Mouse (Mus musculus) forebrain, embryonic 10.5 days (tissue): ENCODE results near the gene 4932438H23Rik. TPM values are rescaled to one million over a fixed set of nuclear protein-coding genes. Genes with fewer than 3 reads are reported as not detected.

Source experiments
- DNase-seq: peaks from one replicate; pipeline ENCODE4 v3.0.0-alpha.2; 2017; ENCODE audit warnings: low spot score; ENCODE audit errors: extremely low spot score
- H3K27ac ChIP-seq: fragments of 300-500 bp; sonication (generic); 2 replicates; pipeline ENCODE4 v1.5.1; 2016; ENCODE audit warnings: mild to moderate bottlenecking
- H3K27me3 ChIP-seq: fragments of 300-500 bp; sonication (generic); 2 replicates; pipeline ENCODE4 v1.6.1; 2016; ENCODE audit warnings: mild to moderate bottlenecking; ENCODE audit not compliant: poor library complexity, severe bottlenecking
- H3K36me3 ChIP-seq: fragments of 300-500 bp; sonication (generic); replicated peaks from 2 replicates; pipeline ENCODE4 v1.6.1; 2016; ENCODE audit warnings: mild to moderate bottlenecking, moderate library complexity
- H3K4me1 ChIP-seq: fragments of 300-500 bp; sonication (generic); 2 replicates; pipeline ENCODE4 v1.6.1; 2016
- H3K4me3 ChIP-seq: fragments of 300-500 bp; sonication (generic); 2 replicates; pipeline ENCODE4 v1.5.1; 2016; ENCODE audit warnings: mild to moderate bottlenecking, moderate library complexity
- H3K9me3 ChIP-seq: fragments of 300-500 bp; sonication (generic); 2 replicates; pipeline ENCODE4 v1.6.1; 2016; ENCODE audit warnings: mild to moderate bottlenecking, moderate library complexity
- WGBS: fragments of 180-500 bp; shearing (Covaris S2); methylation state at CpG from one replicate; pipeline ENCODE4 v1.1.7; 2016; 5-methylcytosine and 5-hydroxymethylcytosine counted together
- polyA plus RNA-seq: library from polyadenylated mRNA; unstranded; fragments of >200 nt; fragmentation: Nextera tagmentation; extraction: Ambion mirVana; gene quantifications from 2 replicates; pipeline ENCODE4 v1.2.1, GENCODE M21; 2016

Gene 4932438H23Rik
- polyA plus RNA-seq, 1 experiment from 2014 or later: 0.10 TPM

DNA sequence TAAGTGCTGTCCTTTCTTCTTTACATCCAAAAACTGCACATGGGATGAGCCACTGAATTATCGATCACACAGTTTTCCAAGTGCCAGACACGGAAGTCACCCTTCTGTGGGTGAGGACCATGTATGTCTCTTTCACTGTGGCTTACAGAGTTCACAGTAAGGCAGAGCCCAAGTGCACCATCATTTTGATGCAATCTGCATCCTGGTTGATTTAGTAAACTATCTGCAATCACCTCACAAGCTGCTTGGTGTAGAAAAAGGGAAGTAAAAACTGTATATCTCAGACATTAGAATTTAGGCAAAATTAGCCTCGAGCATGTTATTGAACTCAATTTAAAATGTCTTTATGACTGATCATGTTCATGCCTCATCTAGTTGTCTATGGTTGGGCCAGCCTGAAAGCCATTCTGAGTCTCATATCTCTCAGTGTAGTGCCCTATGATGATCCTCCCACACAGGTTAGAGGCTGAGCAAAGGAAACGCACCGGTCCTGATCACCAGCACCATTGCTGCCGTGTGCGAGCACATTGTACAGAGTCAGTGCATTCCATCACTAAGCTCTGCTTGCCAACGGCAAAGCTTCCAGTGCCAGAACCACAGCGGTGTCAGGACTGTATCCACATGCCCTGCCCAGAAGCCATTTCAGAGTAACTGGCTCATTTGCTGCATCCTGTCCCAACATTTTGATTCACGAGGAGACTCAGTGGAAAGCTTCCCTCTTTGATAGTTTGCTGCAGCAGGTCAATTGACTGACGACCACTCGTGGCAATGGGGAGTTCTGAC lies 30.1 kb downstream of the 4932438H23Rik start:
- no peaks in the 10 kb centered on the region for H3K9me3 ChIP-seq
- H3K4me1 ChIP-seq: peaks cover 13% of the 10 kb centered on the region
- 0 out of 2 replicates have a peak, but pooled peaks cover 4% of the 10 kb centered on the region for H3K27me3 ChIP-seq
- no peak overlapping the region for H3K27ac ChIP-seq
- H3K36me3 ChIP-seq: no peaks in the 10 kb centered on the region
- no peak overlapping the region for H3K4me3 ChIP-seq
- no peak for DNase-seq
- 92% methylated on average over 12 of the region's 12 CpGs for WGBS

DNA sequence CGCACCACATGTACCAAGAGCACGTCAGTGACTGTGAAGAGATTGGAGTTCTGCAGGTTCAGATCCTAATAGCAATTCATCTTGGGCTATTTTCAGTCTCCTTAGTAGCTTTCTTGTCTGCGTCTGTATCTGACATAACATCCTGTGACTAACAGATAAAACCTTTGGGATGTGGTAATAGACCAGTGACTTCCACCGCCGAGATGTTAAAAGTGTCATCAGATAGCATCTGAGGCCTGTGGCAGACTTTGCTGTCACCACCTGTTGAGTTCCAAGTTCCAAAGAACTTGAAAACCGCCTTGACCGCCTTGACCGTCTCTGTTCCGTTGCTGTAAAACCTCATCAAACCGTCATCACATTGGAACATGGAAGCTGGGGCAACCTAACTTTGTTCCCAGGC lies 31.1 kb downstream of the 4932438H23Rik start:
- no peaks in the 10 kb centered on the region for H3K9me3 ChIP-seq
- H3K27me3 ChIP-seq: peaks cover 4% of the 10 kb centered on the region; the same call in 1 of the 2 replicates
- H3K36me3 ChIP-seq: no peaks in the 10 kb centered on the region
- WGBS: 92% methylated on average over 10 of the region's 10 CpGs
- no peak overlapping the region for H3K27ac ChIP-seq
- H3K4me1 ChIP-seq: peaks cover 5% of the 10 kb centered on the region
- no peak overlapping the region for H3K4me3 ChIP-seq
- no peak for DNase-seq

DNA sequence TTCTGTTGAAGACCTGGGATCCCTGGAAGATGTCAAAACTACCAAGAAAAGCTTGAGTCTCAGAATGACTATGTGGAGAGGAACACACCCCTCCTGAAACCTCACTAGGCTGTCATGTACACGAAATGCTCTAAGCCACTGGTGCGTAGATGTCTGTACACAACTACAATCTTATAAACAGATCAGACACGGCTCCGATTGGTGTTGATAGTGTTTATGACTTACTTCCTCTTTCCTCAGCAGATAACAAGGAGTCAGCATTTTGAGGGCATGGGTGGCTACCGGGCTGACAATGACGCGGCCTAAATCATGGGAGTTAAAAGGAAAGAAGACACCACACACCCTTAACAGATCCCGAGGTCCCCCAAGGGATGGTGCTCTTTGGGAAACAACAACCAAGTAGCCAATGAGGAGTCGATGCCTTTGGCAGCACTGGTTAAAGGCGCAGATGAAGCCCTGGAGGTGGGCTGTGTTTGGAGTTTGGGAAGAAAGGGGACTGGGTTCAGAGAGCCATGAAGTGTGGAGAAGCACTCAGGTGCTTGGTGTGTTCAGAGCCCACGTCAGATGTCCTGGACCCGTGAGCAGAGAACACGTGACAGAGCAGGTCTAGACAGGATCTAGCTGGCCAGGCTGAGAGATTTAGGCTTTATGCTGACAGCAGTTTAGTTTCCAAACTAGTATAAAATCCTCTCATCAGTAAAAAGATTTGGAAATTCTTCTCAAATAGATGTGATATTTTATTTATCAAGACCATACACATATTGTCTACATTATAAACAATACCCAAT lies 33.2 kb downstream of the 4932438H23Rik start:
- Histone ChIP-seq H3K4me3 (no peak overlapping the region), H3K36me3 (no peaks in the 10 kb centered on the region), H3K9me3 (no peaks in the 10 kb centered on the region), H3K4me1 (no peaks in the 10 kb centered on the region), H3K27me3 (peaks cover 5% of the 10 kb centered on the region), H3K27ac (no peak overlapping the region)
- WGBS: 85% methylated on average over 13 of the region's 13 CpGs
- DNase-seq: no peak

DNA sequence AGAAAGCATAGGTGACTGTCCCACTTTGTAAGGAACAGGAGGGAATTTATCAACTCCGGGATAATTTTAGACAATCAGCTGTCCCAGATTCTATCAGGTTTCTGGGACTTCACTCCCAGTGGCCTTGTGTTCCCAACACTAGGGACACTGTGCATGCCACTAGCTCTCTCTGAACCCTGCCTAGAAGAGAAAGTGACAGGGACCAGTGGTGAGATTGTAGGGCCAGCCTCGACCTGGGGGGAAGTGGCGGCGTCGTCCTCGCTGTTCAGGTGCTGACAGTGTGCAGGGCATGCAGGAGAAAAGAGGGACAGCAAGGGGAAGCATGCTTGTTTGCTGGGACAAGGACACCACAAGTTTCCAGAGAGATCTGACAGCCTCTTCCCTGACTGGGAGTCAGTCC lies 37.2 kb downstream of the 4932438H23Rik start:
- Histone ChIP-seq H3K27ac (no peak overlapping the region), H3K36me3 (no peaks in the 10 kb centered on the region), H3K4me3 (no peak overlapping the region), H3K9me3 (no peaks in the 10 kb centered on the region), H3K27me3 (peaks cover 12% of the 10 kb centered on the region), H3K4me1 (peaks cover 10% of the 10 kb centered on the region)
- 81% methylated on average over 6 of the region's 6 CpGs for WGBS
- no peak for DNase-seq

DNA sequence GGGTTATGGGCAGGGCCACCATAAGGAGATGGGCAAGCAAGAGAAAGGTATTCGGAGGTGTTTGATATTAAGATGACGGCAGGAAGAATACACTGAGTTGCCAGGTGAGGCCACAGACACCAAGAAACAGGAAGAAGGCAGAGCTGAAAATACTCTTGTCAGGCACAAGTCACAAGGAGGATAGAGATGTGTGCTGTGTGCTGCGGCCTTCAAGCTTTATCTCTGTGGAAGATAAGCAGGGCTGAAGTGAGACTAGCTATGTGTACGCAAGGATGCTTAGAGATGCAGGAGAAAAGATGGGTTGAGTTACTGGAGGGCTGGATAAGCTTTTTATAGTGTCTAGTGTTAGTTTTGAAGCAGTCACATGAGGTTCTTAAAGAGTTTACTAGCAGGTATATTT lies 37.7 kb downstream of the 4932438H23Rik start:
- WGBS: 84% methylated on average over 4 of the region's 4 CpGs

DNA sequence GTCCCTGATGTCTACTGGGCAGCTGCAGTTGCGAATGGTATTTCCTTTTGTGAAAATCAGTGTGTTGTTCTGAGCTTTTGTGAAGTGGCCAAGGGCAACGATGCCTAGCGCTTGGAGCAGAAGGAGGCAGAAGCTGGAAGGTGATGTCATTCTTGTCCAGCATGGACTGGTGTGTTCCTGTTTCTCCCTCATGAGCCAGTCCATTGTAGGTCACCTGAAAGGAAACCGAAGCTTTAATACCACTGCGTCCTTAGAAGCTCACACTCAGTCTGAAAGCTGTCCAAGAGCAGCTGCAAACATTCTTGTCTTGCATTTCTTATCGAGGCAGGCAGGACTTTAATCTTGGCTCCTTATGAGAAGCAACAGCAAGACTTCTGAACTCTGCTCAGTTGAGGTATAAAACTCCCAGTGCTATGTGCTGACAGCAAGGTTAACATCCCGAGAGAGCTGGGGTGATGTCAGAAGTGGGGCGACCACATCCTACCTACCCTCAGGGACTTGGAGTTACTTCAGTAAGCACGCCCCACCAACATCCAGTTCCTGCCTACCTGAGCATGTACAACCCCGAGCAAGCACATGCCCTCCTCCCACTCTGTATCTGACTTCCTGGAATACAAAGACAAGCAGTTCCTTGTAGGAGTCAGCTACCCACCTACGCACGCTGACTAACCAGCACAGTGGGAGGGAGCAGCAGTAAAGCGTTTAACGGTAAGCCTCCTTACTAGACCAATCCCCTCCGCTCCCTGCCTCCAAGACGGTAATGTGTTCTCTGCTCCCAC lies 38.7 kb downstream of the 4932438H23Rik start:
- Histone ChIP-seq H3K4me1 (peaks cover 10% of the 10 kb centered on the region), H3K4me3 (no peak overlapping the region), H3K36me3 (no peaks in the 10 kb centered on the region), H3K27me3 (peaks cover 12% of the 10 kb centered on the region), H3K9me3 (no peaks in the 10 kb centered on the region), H3K27ac (no peak overlapping the region)
- no peak for DNase-seq
- WGBS: 58% methylated on average over 16 of the region's 16 CpGs

More for the DNA sequence above, 37.7 kb downstream of the 4932438H23Rik start:
- Histone ChIP-seq H3K4me3 (no peak overlapping the region), H3K4me1 (peaks cover 10% of the 10 kb centered on the region), H3K36me3 (no peaks in the 10 kb centered on the region), H3K27ac (no peak overlapping the region), H3K9me3 (no peaks in the 10 kb centered on the region), H3K27me3 (peaks cover 12% of the 10 kb centered on the region)
- no peak for DNase-seq

DNA sequence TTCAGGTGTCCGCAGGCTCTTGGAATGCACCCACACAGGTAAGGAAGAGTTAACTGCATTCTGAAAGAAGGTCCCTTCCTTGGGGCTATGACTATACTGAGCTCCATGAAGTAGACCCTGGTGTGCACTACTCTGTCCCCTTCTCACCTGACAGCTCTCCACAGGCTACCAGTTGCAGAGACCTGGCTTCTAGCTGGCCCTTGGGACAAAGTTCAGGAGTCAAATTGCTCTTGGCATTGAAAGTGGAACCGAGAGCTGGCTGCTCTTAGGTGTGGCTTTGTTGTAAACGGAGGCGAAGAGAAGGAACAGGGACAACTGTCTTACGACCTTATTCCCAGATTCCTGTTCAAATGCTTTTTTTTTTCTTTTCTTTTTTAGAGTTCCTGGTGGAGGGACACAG lies 39.8 kb downstream of the 4932438H23Rik start:
- WGBS: 89% methylated on average over 5 of the region's 5 CpGs
- H3K27me3 ChIP-seq: peaks cover 12% of the 10 kb centered on the region

DNA sequence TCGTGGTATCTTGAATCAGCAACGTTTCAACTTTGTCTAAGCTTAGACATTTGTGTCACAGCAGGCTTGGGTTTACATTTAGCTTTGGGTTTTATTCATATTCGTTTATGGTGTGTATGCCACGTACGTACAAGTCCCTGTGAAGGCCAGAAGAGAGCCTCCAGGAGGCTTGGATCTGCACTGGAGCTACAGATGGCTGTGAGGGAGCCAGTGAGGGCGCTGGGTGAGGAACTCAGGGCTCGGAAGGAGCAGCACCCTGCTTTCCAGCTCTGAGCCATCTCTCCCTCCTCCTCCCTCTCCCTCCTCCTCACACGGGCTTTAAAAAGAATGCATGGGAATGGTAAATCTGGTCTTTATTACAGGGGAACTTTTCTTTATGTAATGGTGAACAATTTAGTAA lies 41.3 kb downstream of the 4932438H23Rik start:
- Histone ChIP-seq H3K4me1 (peaks cover 10% of the 10 kb centered on the region), H3K4me3 (no peak overlapping the region), H3K9me3 (no peaks in the 10 kb centered on the region), H3K36me3 (no peaks in the 10 kb centered on the region), H3K27ac (no peak overlapping the region), H3K27me3 (peaks cover 12% of the 10 kb centered on the region)
- no peak for DNase-seq
- 63% methylated on average over 8 of the region's 8 CpGs for WGBS

More for the DNA sequence above, 39.8 kb downstream of the 4932438H23Rik start:
- Histone ChIP-seq H3K4me3 (no peak overlapping the region), H3K36me3 (no peaks in the 10 kb centered on the region), H3K4me1 (peaks cover 10% of the 10 kb centered on the region), H3K9me3 (no peaks in the 10 kb centered on the region), H3K27ac (no peak overlapping the region)
- no peak for DNase-seq

DNA sequence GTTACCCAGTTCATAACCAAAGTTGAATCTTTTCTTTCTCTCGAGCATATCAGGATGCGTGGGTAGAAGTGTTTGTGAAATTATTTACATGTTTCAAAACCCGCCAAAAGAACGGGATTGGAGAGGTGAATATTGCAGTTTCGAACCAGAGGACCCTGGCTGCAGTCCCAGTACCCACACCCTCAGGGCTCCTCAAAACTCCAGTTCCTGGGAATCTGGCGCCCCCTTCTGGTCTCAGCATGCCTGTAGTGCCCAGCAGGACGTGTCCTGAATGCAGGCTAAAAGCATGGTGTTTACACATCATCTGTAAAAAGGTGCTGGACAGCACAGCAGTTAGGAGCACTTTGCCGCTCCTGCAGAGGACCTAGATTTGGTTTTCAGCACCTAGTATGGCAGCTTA lies 49.4 kb downstream of the 4932438H23Rik start:
- H3K9me3 ChIP-seq: no peaks in the 10 kb centered on the region
- WGBS: 61% methylated on average over 8 of the region's 8 CpGs
- no peaks in the 10 kb centered on the region for H3K27me3 ChIP-seq
- peak; percentile 46 for DNase-seq
- peaks cover 17% of the 10 kb centered on the region for H3K36me3 ChIP-seq
- peak overlapping the region; percentile 84 for H3K4me3 ChIP-seq
- H3K27ac ChIP-seq: no peak overlapping the region
- peaks cover 27% of the 10 kb centered on the region for H3K4me1 ChIP-seq

DNA sequence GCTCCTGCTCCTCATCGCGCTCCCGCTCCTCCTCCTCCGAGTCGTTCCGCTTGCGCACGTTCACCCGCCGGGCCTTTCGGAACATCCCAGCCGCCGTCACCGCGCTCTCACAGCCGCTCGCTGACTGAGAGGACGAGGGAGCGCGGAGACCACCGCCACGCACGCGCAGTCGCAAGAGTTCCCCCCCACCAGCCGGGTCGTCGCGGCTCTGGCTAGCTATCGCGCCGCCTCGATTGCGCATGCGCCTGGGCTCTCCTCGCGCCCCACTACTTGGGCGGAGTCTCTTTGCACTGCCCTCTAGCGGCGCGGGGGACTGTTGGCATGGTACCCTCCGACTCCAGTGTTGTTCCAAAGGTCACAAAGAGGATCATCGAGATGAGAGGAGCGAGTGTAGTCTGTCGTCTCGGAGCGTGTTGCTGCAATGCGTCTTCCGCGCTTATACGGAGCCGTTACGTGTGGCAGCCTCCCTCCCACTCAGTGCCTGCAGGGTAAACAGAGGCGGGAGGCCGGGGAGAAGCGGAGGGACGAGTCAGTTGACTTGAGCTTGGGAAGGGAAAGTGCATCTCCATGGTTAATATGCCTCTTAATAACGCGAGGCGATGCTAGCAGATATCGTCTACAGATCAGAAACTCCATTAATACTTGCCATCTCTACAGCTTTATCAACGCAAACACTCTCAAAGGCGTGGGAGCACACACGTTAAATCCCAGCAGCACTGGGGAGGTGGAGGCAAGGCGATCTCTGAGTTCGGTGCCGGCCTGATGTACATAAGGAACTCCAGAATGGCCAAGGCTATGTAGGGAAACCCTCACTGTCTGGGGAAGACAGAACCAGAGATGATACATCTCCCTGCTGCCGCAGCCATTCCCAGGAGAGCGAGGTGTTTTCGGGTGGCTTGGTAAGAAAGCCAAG lies 50.4 kb downstream of the 4932438H23Rik start, which contains the start of gene Paxbp1:
Paxbp1 (minus strand) TSS at position 274 of the 913 bp plus-strand sequence.
- Histone ChIP-seq H3K27ac (peak within 1 kb of the TSS; percentile 96), H3K9me3 (no peaks in the 10 kb centered on the region), H3K27me3 (no peaks in the 10 kb centered on the region), H3K4me1 (peaks cover 27% of the 10 kb centered on the region), H3K4me3 (peak within 1 kb of the TSS; percentile 84), H3K36me3 (peaks cover 26% of the 10 kb centered on the region)
- 2% methylated on average over 70 of the region's 70 CpGs for WGBS
- DNase-seq: peak; percentile 99

DNA sequence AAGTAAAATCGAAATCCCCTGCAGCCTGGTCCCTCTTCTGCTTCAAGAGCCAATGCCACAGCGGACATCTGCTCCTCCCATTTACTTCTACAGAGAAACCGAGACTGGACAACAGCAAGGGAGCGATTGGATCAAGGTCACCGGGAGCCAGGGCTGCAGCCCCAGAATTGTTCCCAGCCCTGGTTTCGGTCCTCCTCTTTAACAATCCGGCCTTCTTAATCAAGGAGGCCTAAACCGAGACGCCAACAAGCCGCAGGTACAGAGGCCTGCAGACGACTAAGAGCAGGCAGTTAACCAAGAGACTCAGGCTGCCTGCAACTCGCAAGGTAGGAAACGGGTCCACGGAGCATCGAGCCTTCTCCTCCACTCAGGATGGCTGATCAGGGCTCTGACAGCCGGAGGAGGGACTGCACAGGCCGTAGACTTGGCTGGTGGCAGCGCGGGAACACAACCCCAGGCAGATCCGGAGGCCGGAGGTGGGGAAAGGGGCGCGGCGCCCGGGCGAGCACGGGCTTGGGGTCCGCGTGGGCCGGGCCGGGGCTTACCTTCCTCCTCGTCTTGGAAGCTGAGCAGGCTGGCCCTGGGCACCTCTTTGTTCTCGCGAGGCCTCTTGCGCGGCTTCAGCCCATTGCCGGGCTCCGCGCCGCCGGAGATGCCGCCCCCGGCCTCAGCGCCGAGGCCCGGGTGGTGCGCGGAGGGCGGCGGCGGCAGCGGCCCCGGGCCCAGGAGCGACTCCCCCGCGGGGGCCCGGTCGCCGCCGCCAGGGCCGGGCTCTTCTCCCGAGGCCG lies 51.3 kb downstream of the 4932438H23Rik start:
- DNase-seq: peak; percentile 69
- H3K27me3 ChIP-seq: no peaks in the 10 kb centered on the region
- no peaks in the 10 kb centered on the region for H3K9me3 ChIP-seq
- H3K27ac ChIP-seq: peak overlapping the region; percentile 96
- peaks cover 27% of the 10 kb centered on the region for H3K4me1 ChIP-seq
- WGBS: under 1% methylated on average over 63 of the region's 63 CpGs
- peak overlapping the region; percentile 84 for H3K4me3 ChIP-seq
- peaks cover 35% of the 10 kb centered on the region for H3K36me3 ChIP-seq
